Mouse (Mus musculus): ENCODE measurements at regions not wholly inside any gene's neighbourhood (a gene's known extent, or its start where the extent isn't known, plus 50 kb on each side); places are given as distances from the start of the nearest gene placed in this dataset.

DNA sequence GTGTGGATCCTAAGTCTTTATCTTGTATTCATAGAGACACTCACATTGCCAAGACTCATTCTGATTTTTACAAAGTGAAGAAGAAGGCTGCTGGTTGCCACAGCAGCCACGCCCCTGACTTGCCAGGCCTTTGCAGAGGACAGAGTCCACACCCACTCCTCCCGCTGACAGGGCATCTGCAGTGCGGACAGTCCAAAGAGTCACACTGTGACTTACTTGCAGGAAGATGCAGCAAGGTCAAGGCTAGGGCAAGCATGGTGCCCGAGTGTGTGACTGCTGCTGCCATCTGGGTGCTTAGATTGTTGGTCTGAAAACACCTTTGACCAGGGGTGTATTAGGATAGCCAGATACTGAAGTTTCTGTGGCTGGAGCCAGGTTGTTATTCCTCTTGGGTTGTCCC, 252.1 kb downstream of the Fgf9 start:
- no peak overlapping the region for H3K9ac ChIP-seq (ENCODE audit: insufficient read depth, low read depth)
- no peaks in the 10 kb centered on the region for H3K27me3 ChIP-seq (replicated peaks)
- in situ Hi-C loops (cut with MboI; ENCODE audit: low pct_ligation_motif_present, low pct_unique_long_range_greater_than_20kb, low sequenced_read_pairs) (no loop called here), dilution Hi-C loops (cut with MboI; ENCODE audit: extremely low pct_ligation_motif_present, extremely low pct_unique_long_range_greater_than_20kb, low sequenced_read_pairs) (no loop called here)
- no peak overlapping the region for H3K27ac ChIP-seq (ENCODE audit: insufficient read depth, low read depth)
- no peak overlapping the region for H3K4me3 ChIP-seq (replicated peaks in 1 of 3; ENCODE audit: low read depth in 2 of 3, low read length in 2 of 3, poor library complexity in 1 of 3)
- no peaks in the 10 kb centered on the region for H3K79me2 ChIP-seq (replicated peaks; ENCODE audit: control insufficient read depth, extremely low read depth, insufficient read depth, poor library complexity, severe bottlenecking)
- no peaks in the 10 kb centered on the region for H3K36me3 ChIP-seq (replicated peaks in 1 of 2; ENCODE audit: control insufficient read depth in 1 of 2, insufficient read depth in 1 of 2, low read length in 1 of 2)
- no peak overlapping the region for H3K4me2 ChIP-seq (ENCODE audit: insufficient read depth, low read depth, poor library complexity, severe bottlenecking)
- peaks cover 2 to 26% of the 10 kb centered on the region in 2 experiments; a peak in 3 of 4 replicates for H3K4me1 ChIP-seq (ENCODE audit: control insufficient read depth in 1 of 2, insufficient read depth in 2 of 2)
- TF ChIP-seq ZC3H11A (IDR thresholded peaks at IDR 0.05; ENCODE audit: low read depth, low read length) = no peak
- no peak for TF ChIP-seq IRF4 (IDR thresholded peaks at IDR 0.05; ENCODE audit: low read depth, low read length)
- no peak for TF ChIP-seq ZKSCAN1 (IDR thresholded peaks at IDR 0.05; ENCODE audit: borderline replicate concordance, low read depth, low read length)
- no peak for TF ChIP-seq SIN3A (IDR thresholded peaks at IDR 0.05; ENCODE audit: low read length)
- TF ChIP-seq MAFK (IDR thresholded peaks at IDR 0.05; ENCODE audit: insufficient replicate concordance, low read length) = no peak
- TF ChIP-seq PAX5 (IDR thresholded peaks at IDR 0.05; ENCODE audit: low read length) = no peak
- no peak for TF ChIP-seq UBTF (IDR thresholded peaks at IDR 0.05; ENCODE audit: low read depth, low read length)
- no peak for TF ChIP-seq ZNF384 (IDR thresholded peaks at IDR 0.05; ENCODE audit: low read depth, low read length)
- TF ChIP-seq USF1 (IDR thresholded peaks at IDR 0.05; ENCODE audit: low read depth, low read length) = no peak
- no peak for TF ChIP-seq GABPA (IDR thresholded peaks at IDR 0.05; ENCODE audit: insufficient replicate concordance, low read depth, low read length)
- TF ChIP-seq MEF2A (IDR thresholded peaks at IDR 0.05; ENCODE audit: borderline replicate concordance, low read depth, low read length) = no peak
- TF ChIP-seq ELF1 (IDR thresholded peaks at IDR 0.05; ENCODE audit: low read depth, low read length) = no peak
- no peak for TF ChIP-seq KAT2A (IDR thresholded peaks at IDR 0.05; ENCODE audit: insufficient replicate concordance, low read length)
- no peak for TF ChIP-seq RAD21 (IDR thresholded peaks at IDR 0.05; ENCODE audit: low read depth, low read length)
- TF ChIP-seq NELFE (IDR thresholded peaks at IDR 0.05; ENCODE audit: low read depth, low read length) = no peak
- TF ChIP-seq NRF1 (IDR thresholded peaks at IDR 0.05; ENCODE audit: low read depth, low read length) = no peak
- TF ChIP-seq MYC (IDR thresholded peaks at IDR 0.05; ENCODE audit: low read depth, low read length) = no peak
- no peak for TF ChIP-seq HCFC1 (IDR thresholded peaks at IDR 0.05; ENCODE audit: low read depth, low read length)
- TF ChIP-seq CTCF (conservative IDR thresholded peaks at IDR 0.05 in 1 of 2, IDR thresholded peaks at IDR 0.05 in 1 of 2; ENCODE audit: low read depth in 2 of 2, low read length in 2 of 2) = no peak
- no peak for TF ChIP-seq JUND (conservative IDR thresholded peaks at IDR 0.05; ENCODE audit: low read depth, low read length)
- no peaks in the 10 kb centered on the region for H3K9me3 ChIP-seq (replicated peaks; ENCODE audit: low read length)
- no peak for DNase-seq (ENCODE audit: extremely low read depth)

DNA sequence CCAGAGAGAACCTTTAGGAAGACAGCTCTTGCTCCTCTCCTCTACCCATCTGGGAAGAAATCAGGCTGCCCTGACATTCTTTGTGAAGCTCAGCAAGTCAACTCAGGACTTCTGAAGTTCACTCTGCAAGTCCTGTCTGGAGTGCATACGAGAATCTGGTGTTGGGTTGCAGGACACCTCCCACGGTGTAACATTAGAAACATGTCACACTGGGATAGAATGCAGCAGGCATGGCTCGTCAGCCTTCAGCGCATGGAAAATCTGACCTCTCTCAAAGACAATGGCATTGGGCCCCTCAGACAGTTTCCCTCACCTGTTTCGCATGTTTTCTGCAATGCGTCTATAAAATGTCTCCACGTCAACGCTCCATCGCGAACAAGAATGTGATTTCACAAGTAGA, 251.5 kb downstream of the Fgf9 start:
- no peak overlapping the region for H3K9ac ChIP-seq (ENCODE audit: insufficient read depth, low read depth)
- H3K27me3 ChIP-seq (replicated peaks) = no peaks in the 10 kb centered on the region
- H3K79me2 ChIP-seq (replicated peaks; ENCODE audit: control insufficient read depth, extremely low read depth, insufficient read depth, poor library complexity, severe bottlenecking) = no peaks in the 10 kb centered on the region
- TF ChIP-seq BHLHE40 (IDR thresholded peaks at IDR 0.05; ENCODE audit: low read depth, low read length) (no peak), ELF1 (IDR thresholded peaks at IDR 0.05; ENCODE audit: low read depth, low read length) (no peak), PAX5 (IDR thresholded peaks at IDR 0.05; ENCODE audit: low read length) (no peak), USF1 (IDR thresholded peaks at IDR 0.05; ENCODE audit: low read depth, low read length) (no peak), GABPA (IDR thresholded peaks at IDR 0.05; ENCODE audit: insufficient replicate concordance, low read depth, low read length) (no peak), JUND (conservative IDR thresholded peaks at IDR 0.05; ENCODE audit: low read depth, low read length) (no peak), ETS1 (conservative IDR thresholded peaks at IDR 0.05; ENCODE audit: low read depth, low read length) (no peak), POLR2A (IDR thresholded peaks at IDR 0.05; ENCODE audit: low read depth, low read length) (no peak), RAD21 (IDR thresholded peaks at IDR 0.05; ENCODE audit: low read depth, low read length) (no peak), CHD2 (IDR thresholded peaks at IDR 0.05; ENCODE audit: low read length) (no peak), TCF12 (IDR thresholded peaks at IDR 0.05; ENCODE audit: low read depth, low read length) (no peak), CTCF (conservative IDR thresholded peaks at IDR 0.05 in 1 of 2, IDR thresholded peaks at IDR 0.05 in 1 of 2; ENCODE audit: low read depth in 2 of 2, low read length in 2 of 2) (no peak), E2F4 (IDR thresholded peaks at IDR 0.05; ENCODE audit: insufficient replicate concordance, low read depth, low read length) (no peak), USF2 (conservative IDR thresholded peaks at IDR 0.05; ENCODE audit: low read depth, low read length) (no peak)
- H3K4me1 ChIP-seq (ENCODE audit: control insufficient read depth in 1 of 2, insufficient read depth in 2 of 2) = peaks cover 5 to 32% of the 10 kb centered on the region in 2 experiments; a peak in 3 of 4 replicates
- no peaks in the 10 kb centered on the region for H3K36me3 ChIP-seq (replicated peaks in 1 of 2; ENCODE audit: control insufficient read depth in 1 of 2, insufficient read depth in 1 of 2, low read length in 1 of 2)
- in situ Hi-C loops (cut with MboI; ENCODE audit: low pct_ligation_motif_present, low pct_unique_long_range_greater_than_20kb, low sequenced_read_pairs) (no loop called here), dilution Hi-C loops (cut with MboI; ENCODE audit: extremely low pct_ligation_motif_present, extremely low pct_unique_long_range_greater_than_20kb, low sequenced_read_pairs) (no loop called here)
- no peak overlapping the region for H3K4me3 ChIP-seq (replicated peaks in 1 of 3; ENCODE audit: low read depth in 2 of 3, low read length in 2 of 3, poor library complexity in 1 of 3)
- no peak overlapping the region for H3K4me2 ChIP-seq (ENCODE audit: insufficient read depth, low read depth, poor library complexity, severe bottlenecking)
- no peak overlapping the region for H3K27ac ChIP-seq (ENCODE audit: insufficient read depth, low read depth)
- no peak for DNase-seq (ENCODE audit: extremely low read depth)
- H3K9me3 ChIP-seq (replicated peaks; ENCODE audit: low read length) = no peaks in the 10 kb centered on the region

All from CH12.LX (cell line).